Mouse (Mus musculus) testis, adult 2 months (tissue): ENCODE results near the gene Ust. TPM values are rescaled to one million over a fixed set of nuclear protein-coding genes. Genes with fewer than 3 reads are reported as not detected.

Experiments used
- H3K27ac ChIP-seq: fragments of 200-500 bp; 2 replicates; pipeline ENCODE4 v1.5.1; 2012; ENCODE audit warnings: low read depth, low read length; ENCODE audit not compliant: control insufficient read depth, insufficient read depth
- H3K27me3 ChIP-seq: fragments of 200-500 bp; 2 replicates; pipeline ENCODE4 v1.6.1; 2012; ENCODE audit warnings: mild to moderate bottlenecking, low read length, moderate library complexity; ENCODE audit not compliant: control insufficient read depth, insufficient read depth
- H3K36me3 ChIP-seq: fragments of 200-500 bp; 2 replicates; pipeline ENCODE4 v1.6.1; 2012; ENCODE audit warnings: mild to moderate bottlenecking, low read length; ENCODE audit not compliant: control insufficient read depth, insufficient read depth
- H3K4me1 ChIP-seq: fragments of 200-500 bp; 2 replicates; pipeline ENCODE4 v1.6.1; 2012; ENCODE audit warnings: low read length; ENCODE audit not compliant: control insufficient read depth, insufficient read depth
- H3K4me3 ChIP-seq: fragments of 200-500 bp; 2 replicates; pipeline ENCODE4 v1.5.1; 2012; ENCODE audit warnings: low read depth, mild to moderate bottlenecking, low read length, moderate library complexity, mixed read lengths; ENCODE audit not compliant: control insufficient read depth
- CTCF ChIP-seq: fragments of 200-500 bp; IDR thresholded peaks from 2 replicates; pipeline ENCODE4 v1.5.1; 2012; ENCODE audit warnings: low read depth, mild to moderate bottlenecking, inconsistent platforms, low read length, moderate library complexity; ENCODE audit not compliant: control insufficient read depth, insufficient read depth, insufficient replicate concordance
- POLR2A ChIP-seq: fragments of 200-500 bp; IDR thresholded peaks from 2 replicates; pipeline ENCODE4 v1.6.1; 2012; ENCODE audit warnings: low read depth, mild to moderate bottlenecking, inconsistent platforms, low read length, moderate library complexity; ENCODE audit not compliant: control insufficient read depth
- polyA plus RNA-seq: library from polyadenylated mRNA; depleted of rRNA; stranded (reverse); fragments of >200 nt; gene quantifications from 2 replicates; pipeline ENCODE4 v1.2.3, GENCODE M21; 2012

Gene Ust
- polyA plus RNA-seq, 1 experiment, result 1.1 TPM

DNA sequence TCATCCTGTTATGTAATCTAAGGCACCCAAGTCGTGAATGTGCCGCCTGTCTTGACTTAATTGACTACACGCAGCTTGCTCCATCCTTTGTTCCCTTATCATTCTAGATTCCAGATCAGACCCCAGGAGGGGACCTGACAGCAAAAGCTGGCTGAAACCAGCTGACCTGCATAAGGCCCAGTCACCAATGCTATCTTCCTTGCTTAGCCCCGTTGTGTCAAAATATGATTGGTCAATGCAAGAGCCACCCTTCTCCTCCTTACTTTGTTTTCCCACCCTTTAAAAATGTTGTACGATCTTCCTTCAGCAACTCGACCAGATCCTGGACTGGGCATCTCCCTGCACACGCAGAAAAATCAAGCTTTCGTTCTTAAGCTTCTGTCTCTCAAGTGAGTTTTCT lies 40.7 kb downstream of the Ust start:
- no peaks in the 10 kb centered on the region for H3K27me3 ChIP-seq
- H3K36me3 ChIP-seq, result no peaks in the 10 kb centered on the region
- TF ChIP-seq CTCF, result no peak
- TF ChIP-seq POLR2A, result no peak
- H3K4me3 ChIP-seq, result no peak overlapping the region
- no peaks in the 10 kb centered on the region for H3K4me1 ChIP-seq
- H3K27ac ChIP-seq, result no peak overlapping the region

GRCm38 (mm10) chr10:8471995-8472394 lies 46.6 kb downstream of the Ust start:
- Histone ChIP-seq H3K27me3 (no peaks in the 10 kb centered on the region), H3K4me3 (no peak overlapping the region), H3K36me3 (no peaks in the 10 kb centered on the region), H3K27ac (no peak overlapping the region), H3K4me1 (peaks cover 4% of the 10 kb centered on the region)
- TF ChIP-seq POLR2A (no peak), CTCF (no peak)

DNA sequence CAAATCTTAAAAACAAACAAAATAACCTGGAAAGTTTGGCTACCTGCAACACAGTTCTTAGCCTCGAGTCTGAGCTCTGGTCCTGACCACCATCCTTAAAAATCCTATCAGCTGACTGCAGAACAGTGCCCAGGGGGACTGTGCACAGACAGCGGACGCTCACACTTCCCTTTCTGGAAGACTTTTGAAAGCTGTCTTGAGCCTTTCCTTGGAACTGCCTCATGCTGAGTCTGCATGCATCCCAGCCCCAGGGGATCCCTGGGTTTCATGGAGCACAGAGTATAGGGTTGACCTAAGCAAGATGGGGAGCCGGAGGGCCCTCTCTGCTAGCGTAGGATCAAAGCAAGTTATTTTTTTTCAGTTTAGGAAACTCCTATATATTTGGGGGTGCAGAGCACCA lies 47.6 kb downstream of the Ust start:
- H3K36me3 ChIP-seq, result no peaks in the 10 kb centered on the region
- no peaks in the 10 kb centered on the region for H3K27me3 ChIP-seq
- H3K27ac ChIP-seq, result no peak overlapping the region
- TF ChIP-seq CTCF (no peak), POLR2A (no peak)
- H3K4me1 ChIP-seq, result peaks cover 4% of the 10 kb centered on the region
- no peak overlapping the region for H3K4me3 ChIP-seq

DNA sequence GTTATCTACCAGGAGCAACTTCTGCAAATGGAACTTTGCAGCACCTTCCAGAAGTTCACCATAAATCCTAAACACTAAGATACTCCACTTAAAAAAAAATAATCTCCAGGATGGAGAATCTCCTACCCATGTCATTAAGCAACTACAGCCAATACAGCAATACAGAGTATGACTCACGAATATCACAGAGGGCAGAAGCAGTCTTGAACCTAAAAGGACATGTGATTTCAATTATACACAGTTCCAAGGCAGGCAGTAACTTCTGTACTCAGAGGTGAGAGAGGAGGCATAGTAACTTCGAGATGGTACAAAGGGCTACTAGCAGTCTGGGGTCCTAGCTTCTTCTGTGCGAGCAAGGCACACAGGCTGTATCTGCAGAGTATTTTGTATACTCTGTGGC lies 49.1 kb downstream of the Ust start:
- peaks cover 4% of the 10 kb centered on the region for H3K4me1 ChIP-seq
- TF ChIP-seq CTCF (no peak), POLR2A (no peak)
- H3K4me3 ChIP-seq, result no peak overlapping the region
- no peak overlapping the region for H3K27ac ChIP-seq
- H3K27me3 ChIP-seq, result no peaks in the 10 kb centered on the region
- H3K36me3 ChIP-seq, result no peaks in the 10 kb centered on the region

GRCm38 (mm10) chr10:8468651-8469386 lies 49.8 kb downstream of the Ust start:
- H3K4me1 ChIP-seq, result peaks cover 4% of the 10 kb centered on the region
- H3K27ac ChIP-seq, result no peak overlapping the region
- TF ChIP-seq CTCF (no peak), POLR2A (no peak)
- H3K4me3 ChIP-seq, result no peak overlapping the region
- H3K27me3 ChIP-seq, result no peaks in the 10 kb centered on the region
- no peaks in the 10 kb centered on the region for H3K36me3 ChIP-seq

- H3K27ac ChIP-seq, result no peak overlapping the region
Measured at GRCm38 (mm10) chr10:8465918-8466317, 52.7 kb downstream of the Ust start.

DNA sequence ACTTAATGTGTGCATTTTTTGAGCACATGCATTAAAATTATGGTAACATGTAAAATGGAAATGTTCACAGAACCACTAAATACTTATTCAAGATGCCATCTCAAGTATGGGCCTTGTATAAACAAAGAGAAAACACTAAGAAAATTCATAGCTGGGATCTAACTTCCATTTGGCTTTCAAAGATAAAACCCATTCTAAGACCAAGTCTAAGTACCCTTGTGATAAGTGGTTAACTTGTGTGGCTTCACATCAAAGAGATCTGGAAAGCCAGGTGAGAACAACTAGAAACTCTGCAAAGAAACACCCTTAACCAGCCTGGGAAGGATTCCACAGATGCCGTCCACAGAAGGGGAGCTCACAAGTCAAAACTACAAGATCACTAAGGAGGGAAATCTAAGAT lies 53.4 kb downstream of the Ust start:
- no peak overlapping the region for H3K4me3 ChIP-seq
- no peaks in the 10 kb centered on the region for H3K36me3 ChIP-seq
- H3K27me3 ChIP-seq, result no peaks in the 10 kb centered on the region
- TF ChIP-seq CTCF (no peak), POLR2A (no peak)
- H3K4me1 ChIP-seq, result no peaks in the 10 kb centered on the region
- H3K27ac ChIP-seq, result no peak overlapping the region

More at GRCm38 (mm10) chr10:8465918-8466317, 52.7 kb downstream of the Ust start:
- Histone ChIP-seq H3K4me3 (no peak overlapping the region), H3K4me1 (no peaks in the 10 kb centered on the region), H3K27me3 (no peaks in the 10 kb centered on the region), H3K36me3 (no peaks in the 10 kb centered on the region)
- no peak for TF ChIP-seq CTCF
- TF ChIP-seq POLR2A, result no peak

DNA sequence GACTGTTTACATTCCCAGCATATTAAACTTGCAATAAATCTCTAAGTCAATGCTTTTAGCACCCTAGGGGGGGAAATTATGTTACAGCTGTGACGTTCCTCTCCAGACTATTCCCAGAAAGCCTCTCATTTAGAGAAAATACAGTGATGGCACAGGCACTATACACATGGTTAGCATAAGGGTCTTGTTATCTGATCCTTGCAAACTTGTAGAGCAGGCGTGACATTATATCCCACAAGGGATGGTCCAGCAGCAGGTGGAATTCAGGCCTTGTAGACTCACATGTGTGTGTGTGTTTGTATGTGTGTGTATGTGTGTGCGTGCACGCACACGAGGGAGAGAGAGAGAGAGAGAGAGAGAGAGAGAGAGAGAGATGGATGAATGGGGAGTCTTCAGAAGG lies 57.3 kb downstream of the Ust start:
- H3K4me3 ChIP-seq, result no peak overlapping the region
- no peaks in the 10 kb centered on the region for H3K4me1 ChIP-seq
- TF ChIP-seq POLR2A, result no peak
- no peak overlapping the region for H3K27ac ChIP-seq
- no peaks in the 10 kb centered on the region for H3K36me3 ChIP-seq
- no peaks in the 10 kb centered on the region for H3K27me3 ChIP-seq
